Mouse (Mus musculus) heart, postnatal 0 days (tissue): Measurements from ENCODE around the gene Cd300lg.

ENCODE experiments used
- CTCF ChIP-seq: IDR thresholded peaks from 2 replicates; pipeline ENCODE4 v1.5.1; 2016; ENCODE audit warnings: antibody characterized with exemption, control low read depth, low read depth
- EP300 ChIP-seq: IDR thresholded peaks from 2 replicates; pipeline ENCODE4 v1.6.1; 2016; ENCODE audit warnings: antibody characterized with exemption, low read depth

DNA sequence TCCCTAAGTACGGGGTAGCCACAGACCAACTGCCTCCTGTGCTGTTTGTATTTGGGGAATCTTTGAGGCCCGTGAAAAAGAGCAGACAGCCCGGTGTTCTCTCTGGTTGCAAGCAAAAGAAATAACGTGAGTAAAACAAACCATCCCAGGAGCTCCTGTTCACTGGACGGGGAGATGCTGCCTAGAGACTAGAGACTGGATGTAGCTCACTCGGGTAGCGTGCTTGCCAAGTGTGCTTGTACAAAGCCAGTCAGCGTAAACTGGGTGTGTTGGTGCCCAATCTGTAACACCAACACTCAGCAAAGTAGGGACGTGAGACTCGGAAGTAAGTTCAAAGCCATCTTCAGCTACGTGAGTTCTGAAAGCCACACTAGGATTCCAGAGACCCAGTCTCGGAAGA is 11.4 kb downstream of the Cd300lg start:
- TF ChIP-seq CTCF (no peak), EP300 (no peak)
